Mouse (Mus musculus) urinary bladder, postnatal 10 days (tissue): ENCODE results near the gene Slc39a11.

ENCODE experiments used
- DNase-seq: peaks from one replicate; pipeline ENCODE4 v3.0.0; 2022; ENCODE audit warnings: low spot score

The Slc39a11 gene

DNA sequence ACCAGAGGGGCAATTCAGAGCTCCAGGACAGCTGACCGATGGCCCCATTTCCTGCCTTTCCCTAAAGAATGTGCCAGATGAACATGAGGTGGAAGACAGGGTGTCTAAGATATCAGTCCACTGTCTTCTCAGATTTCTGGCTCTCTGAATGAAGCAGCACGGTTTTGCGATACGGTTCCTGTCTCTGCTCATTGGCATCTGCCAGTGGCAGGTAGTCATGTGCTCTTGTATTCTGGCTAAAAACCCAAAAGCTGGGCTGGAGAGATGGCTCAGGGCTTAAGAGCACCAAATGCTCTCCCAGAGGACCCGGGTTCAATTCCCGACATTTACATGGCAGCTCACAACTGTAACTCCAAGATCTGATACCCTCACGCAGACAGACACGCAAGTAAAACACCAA, 108.8 kb downstream of the Slc39a11 start:
- no peak for DNase-seq

DNA sequence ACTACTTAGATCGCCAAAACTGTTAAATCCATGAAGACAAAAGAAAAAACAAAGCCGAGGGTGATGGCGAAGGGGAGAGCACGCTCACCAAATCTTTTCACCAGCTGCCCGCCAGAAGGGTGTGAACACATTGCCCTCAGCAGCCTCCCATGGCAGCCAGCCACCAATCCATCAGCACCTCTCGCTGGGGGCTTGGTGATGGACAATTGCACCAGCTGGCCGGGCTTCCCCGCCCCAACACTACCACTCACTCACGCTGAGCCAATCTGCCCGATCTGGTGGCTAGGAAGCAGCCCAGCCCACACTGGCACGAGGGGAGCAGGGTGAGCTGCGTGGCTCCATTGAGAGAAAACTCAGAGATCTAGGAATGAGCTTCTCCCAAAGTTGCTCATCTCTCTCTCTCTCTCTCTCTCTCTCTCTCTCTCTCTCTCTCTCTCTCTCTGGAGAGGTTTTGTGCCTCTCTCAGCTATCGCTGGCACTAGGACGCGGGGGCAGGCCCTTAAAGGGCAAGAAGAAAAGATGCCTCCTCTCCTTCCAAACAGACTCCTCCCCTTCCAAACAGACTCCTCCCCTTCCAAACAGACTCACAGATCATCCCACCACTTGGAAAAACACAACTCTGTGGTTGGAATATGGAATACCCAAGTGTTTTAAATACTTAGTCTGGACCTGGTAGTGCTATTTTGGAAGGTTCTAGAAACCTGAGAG, 110.2 kb downstream of the Slc39a11 start:
- DNase-seq, result no peak

GRCm38 (mm10) chr11:113539079-113539478, 110.8 kb downstream of the Slc39a11 start:
- DNase-seq, result no peak

DNA sequence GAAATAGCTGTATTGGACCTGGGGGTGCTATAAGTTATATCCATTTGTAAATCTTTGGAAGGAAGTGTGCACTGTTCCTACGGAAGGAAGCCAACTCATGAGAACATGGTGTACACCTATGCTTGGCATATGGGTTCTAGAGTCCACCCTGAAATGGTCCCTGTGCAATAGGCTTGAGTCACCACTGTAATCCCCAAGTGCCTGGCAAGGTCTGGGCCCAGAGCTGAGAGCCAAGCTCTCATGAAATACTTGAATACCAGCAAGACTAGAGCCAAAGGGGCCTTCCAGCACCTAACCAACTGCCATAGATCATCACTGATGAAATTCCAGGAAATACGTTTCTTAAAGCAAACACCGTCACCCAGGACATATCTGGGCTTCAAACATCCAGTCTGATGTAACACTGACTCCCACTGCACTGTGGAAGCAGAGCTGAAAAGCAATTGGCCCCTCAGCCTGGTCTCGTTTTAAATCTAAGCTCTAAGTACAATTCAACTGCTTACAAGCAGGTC, 111.4 kb downstream of the Slc39a11 start:
- DNase-seq, result no peak

GRCm38 (mm10) chr11:113537715-113538114, 112.2 kb downstream of the Slc39a11 start:
- no peak for DNase-seq

GRCm38 (mm10) chr11:113537199-113537586, 112.7 kb downstream of the Slc39a11 start:
- no peak for DNase-seq

DNA sequence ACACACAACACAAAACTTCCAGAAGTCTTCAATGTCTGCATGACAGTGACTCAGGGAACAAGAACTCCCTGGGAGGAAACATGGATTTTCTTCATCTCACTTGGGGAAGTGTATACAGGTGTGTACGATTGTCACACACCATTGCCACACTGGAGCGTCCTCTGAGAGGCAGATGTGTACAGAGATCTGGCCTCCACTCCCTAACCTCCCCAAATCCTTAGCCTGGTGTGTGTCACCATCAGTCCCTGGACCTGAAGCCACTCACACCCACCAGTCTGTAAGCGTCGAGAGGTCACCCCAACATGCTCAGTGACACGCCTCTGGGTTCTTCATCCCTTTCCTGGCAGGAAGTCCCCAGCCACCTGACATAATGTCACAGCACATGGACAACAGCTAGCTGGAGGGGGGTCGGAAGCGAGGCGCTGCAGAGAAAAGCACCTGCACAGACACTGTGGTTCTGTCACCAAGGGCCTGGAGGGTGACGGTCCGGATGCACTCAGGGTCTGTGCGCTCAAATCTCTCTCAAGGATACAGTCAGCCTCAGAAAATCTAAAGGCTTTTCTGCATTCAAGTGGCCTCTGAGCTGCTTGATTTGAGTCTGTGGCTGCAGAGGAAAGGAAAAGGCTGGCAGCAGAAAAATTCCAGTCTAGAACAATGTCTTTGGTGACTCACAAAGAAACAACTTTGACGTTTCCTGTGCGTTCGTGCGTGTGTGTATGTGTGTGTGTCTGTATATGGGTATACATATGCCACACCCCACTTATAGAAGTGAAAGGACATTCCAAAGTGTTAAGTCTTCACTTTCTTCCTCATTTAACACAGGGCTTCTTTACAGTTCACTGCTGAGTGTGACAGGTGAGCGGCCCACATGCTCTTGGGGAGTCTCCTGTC, 113.3 kb downstream of the Slc39a11 start:
- DNase-seq, result no peak

GRCm38 (mm10) chr11:113534341-113534740, 115.5 kb downstream of the Slc39a11 start:
- no peak for DNase-seq

DNA sequence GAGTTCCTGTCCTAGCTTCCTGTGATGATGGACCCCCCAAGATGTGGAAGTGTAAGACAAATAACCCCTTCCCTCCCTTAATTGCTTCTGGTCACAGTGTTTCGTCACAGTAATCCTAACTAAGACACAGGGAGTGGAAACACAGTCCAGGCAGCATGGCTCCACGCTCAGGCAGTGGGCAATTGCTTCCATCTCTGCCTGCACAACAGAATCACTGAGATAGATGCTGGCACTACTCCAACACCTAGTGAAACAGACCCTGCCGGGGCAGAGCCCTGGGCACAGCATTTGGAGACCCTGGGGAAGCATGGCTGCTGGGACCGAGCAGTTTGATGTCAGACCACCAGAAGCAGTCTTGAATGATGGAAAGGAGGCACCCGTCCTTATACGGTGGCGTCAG, 115.9 kb downstream of the Slc39a11 start:
- no peak for DNase-seq

DNA sequence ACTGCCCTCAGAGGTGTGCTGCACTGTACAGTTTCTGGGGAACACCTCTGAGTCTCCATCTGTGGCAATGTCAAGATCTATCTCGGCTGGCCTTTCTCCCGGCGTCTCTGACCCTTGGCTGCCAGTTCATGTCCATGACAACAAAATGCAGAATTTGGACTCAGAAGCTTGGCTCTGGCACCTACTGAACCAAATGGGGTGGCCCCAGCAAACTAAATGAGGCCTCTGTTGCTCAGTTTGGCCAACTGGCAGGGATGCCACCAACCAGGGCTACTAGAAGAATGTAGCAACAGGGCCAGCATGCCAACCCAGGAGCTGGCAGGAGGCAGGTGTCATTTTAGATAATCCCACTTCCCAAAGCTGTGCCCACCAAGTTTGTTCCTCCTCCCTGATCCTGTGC, 121.5 kb downstream of the Slc39a11 start:
- DNase-seq, result no peak

GRCm38 (mm10) chr11:113525731-113526130, 124.1 kb downstream of the Slc39a11 start:
- no peak for DNase-seq

DNA sequence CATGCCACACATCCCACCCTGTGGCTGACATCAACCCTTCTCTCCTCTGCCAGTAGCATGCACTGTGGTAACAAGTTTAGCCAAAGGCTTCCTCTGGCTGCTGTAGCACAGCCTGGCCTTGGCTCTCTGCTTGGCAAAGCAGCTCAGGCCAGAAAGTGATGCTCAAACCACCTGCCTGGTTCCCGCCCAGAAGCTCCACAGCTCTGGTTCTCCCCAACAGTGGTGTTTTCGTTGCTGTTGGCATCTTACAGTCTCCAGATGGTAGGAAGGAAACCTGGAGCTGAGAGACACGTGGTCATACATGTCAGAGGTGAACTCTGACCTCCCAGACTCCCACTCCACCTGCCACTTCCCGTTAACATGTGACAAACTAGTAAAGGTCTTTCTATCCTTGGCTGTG, 127.2 kb downstream of the Slc39a11 start:
- no peak for DNase-seq

DNA sequence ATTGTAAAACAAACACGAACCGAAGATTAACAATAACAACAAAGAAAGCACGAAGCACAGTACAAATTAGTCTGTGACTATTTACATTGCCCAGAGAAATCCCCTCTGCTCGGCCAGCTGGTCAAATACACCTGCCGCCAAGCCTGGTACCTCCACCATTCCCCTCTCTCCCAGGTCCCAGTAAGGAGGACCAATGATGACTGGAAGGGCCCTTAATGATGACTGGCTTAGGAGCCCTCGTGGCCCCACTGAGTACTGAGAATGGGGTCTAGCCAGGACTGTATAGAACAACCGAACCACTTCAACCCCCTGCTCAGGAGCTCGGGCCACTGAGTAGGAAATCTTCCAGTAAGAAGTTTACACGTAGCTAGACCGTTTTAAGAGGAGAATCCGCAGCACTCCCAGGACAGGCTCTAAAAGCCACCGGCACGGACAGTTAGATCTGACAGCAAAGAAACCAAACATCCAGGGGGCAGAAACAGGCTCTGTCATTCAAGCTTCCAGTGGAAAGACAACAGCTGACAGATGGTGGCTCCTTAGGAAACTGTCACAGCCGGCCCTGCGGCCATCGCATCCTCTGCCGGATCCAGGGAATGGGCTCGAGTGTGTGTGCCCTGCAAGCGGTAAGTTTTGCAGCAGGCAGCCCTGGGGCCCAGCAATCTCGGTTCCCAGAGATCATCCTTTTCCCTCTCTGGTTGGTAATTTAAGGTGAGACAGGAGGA, 128.2 kb downstream of the Slc39a11 start:
- no peak for DNase-seq

DNA sequence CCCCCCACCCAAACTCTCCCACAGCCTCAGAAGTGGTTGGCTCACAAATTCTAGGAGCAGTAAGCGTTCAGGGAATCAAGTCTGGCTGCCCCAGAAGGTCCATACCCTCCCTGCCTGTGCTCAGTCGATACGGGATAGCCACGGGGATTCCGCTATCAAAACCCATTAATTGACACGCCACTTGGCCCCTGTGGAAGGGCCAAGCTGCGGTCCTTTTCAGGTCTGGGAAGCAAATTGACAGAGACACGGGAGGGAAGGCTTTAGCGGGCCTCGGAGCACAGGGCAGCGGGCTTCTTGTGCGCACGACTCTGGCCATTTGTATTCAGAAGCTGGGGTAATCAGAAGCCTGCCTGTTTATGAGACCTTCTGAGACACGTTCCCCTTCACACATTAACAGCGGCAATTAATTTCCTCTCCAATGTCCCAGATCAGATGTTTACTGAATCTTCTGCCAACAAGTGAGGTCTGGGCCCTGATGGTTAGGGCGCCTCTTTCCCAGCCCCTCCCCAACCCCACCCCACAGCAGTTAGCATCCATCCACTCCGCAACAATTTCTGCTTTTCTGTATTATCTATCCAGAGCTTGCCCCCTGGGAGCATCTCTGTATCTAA, 128.9 kb downstream of the Slc39a11 start:
- no peak for DNase-seq

GRCm38 (mm10) chr11:113520373-113520772, 129.5 kb downstream of the Slc39a11 start:
- no peak for DNase-seq

- DNase-seq, result no peak
Measured at GRCm38 (mm10) chr11:113519973-113520372, 129.9 kb downstream of the Slc39a11 start.

DNA sequence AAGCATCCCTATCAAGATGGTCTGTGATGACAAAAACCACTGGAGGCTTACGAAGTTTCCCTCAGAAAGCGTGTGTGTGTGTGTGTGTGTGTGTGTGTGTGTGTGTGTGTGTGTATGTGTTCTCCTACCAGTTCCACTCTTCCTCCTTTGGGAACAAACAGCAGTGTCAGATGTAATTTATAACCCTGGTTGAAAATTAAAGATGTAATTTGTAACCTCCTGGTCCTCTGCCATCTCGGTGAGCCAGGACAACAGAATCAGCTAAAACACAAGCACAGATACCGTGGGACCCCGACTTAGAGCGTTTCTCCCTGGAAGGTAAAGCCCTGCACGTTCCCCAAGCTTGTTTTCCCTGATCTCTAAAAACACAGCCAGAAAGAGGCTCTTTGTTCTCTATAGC, 131.7 kb downstream of the Slc39a11 start:
- no peak for DNase-seq

DNA sequence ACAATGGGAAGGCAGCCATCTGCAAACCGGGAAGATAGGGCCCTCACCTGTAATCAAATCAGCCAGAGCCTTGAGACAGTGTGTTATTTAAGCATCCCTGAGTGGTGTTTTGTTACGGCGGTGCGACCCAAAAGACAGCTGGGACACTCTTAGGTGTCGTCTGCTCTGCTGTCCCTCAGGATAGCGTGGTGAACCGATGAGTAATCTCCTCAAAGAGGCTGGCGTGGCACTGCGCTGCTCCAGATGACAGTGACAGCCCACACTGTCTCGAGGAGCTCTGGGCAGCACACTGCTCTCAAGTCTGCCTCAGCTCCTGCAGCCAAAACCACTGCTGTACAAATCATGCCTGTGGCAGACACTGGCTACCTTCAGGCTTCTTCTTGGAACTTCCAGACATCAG, 133.7 kb downstream of the Slc39a11 start:
- DNase-seq, result no peak

DNA sequence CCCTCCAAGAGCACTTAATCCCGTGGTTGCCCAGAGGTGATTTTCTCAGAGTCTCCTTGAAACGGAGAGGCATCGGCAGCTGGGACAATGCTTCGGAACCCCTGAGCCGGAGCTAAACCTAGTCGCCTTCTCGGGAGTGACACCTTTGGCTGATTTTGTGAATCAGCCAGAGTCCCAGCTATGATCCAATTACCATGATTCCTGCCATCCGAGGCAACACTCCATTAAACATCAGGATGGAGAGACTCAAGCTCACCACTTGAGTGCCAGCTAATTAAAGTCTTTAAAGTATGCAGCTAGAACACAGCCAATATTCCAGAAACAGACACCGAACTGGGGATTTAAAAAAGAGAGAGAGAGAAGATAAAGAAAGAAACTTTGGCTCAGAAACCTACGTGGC, 136.9 kb downstream of the Slc39a11 start:
- no peak for DNase-seq

- DNase-seq, result no peak
Measured at GRCm38 (mm10) chr11:113512150-113512549, 137.7 kb downstream of the Slc39a11 start.

DNA sequence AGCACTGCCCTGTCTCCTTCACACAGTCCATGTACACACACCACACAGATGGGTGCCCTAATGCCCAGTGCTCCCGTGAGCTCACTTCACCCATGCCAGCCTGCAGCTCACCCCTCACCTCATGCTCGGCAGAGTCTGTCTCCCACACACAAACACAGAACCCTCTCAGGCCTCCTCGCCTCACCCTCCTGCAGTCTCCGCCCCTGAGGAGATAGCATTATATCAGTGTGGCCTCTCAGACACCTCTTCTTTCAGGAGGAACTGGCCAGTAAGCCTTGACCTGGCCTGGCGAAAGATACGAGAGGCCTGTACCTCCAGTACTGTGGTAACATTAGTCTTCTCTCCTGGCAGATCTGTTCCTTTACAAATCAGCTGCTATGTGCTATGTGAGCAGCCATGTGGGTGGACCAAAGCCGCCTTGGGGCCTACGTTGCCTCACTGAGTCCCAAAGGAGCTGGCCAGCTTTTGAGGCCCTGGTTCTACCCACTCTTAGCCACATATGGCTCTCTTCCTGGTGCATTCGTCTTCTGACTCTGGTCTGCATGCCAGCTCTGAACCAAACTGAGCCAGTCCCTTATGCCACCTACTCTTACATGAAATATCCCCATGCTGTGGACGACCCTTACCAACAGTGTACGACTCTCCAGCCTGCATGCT, 138.8 kb downstream of the Slc39a11 start:
- no peak for DNase-seq

DNA sequence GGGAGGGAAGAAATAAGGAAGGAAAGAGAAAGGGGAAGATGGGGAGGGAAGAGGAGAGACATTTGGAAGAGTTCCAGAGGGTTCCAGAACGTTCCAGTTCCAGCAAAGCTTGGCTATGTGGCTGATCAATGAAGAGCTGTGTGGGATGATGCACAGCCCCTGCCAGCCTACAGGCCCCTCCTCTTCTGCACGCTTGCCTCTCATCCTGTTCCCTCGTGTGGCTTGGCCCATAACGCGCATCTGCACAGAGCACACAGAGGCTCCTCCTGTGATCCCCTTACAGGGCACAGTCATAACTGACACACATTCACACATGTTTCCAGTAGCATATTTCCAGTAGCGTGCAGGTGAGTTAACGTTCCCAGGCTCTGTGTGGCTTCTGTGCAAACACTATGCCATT, 139.6 kb downstream of the Slc39a11 start:
- DNase-seq, result no peak
